Mouse (Mus musculus) gastrocnemius, adult 8-10 months (tissue): ENCODE data around the gene Pabpc6. TPM values are rescaled to one million over a fixed set of nuclear protein-coding genes. Genes with fewer than 3 reads are reported as not detected.

Experiments
- total RNA-seq, 4 experiments: library from RNA; stranded (reverse); gene quantifications; 2 replicates each; pipeline ENCODE4 v1.2.4; 2022

Gene Pabpc6
- total RNA-seq, 4 experiments from 2014 or later = not detected

Other genes with a start within 250 kb of the Pabpc6 start
- not detected for gene Gm17728, start 247.7 kb downstream of the Pabpc6 start, total RNA-seq